Mouse (Mus musculus): Measurements from ENCODE around the gene Fam168a.
A peak's percentile ranks its signal among the peaks of the same experiment; 100 is the strongest.

Gene Fam168a

GRCm38 (mm10) chr7:100873197-100873596, 166.8 kb downstream of the Fam168a start:
- no peak for DNase-seq

GRCm38 (mm10) chr7:100875822-100876221, 169.4 kb downstream of the Fam168a start:
- DNase-seq: no peak

- DNase-seq: no peak
Observed at GRCm38 (mm10) chr7:100876293-100876692, 169.9 kb downstream of the Fam168a start.

- no peak for DNase-seq
Observed at GRCm38 (mm10) chr7:100876771-100877170, 170.3 kb downstream of the Fam168a start.

GRCm38 (mm10) chr7:100879595-100879994, 173.2 kb downstream of the Fam168a start:
- DNase-seq: peak; percentile 79

GRCm38 (mm10) chr7:100881531-100881930, 175.1 kb downstream of the Fam168a start:
- DNase-seq: no peak

- no peak for DNase-seq
Observed at GRCm38 (mm10) chr7:100881950-100882349, 175.5 kb downstream of the Fam168a start.

- no peak for DNase-seq
Observed at GRCm38 (mm10) chr7:100884460-100884859, 178.0 kb downstream of the Fam168a start.

GRCm38 (mm10) chr7:100886535-100886934, 180.1 kb downstream of the Fam168a start:
- DNase-seq: peak; percentile 64

Data from thymus, postnatal 25 days (tissue).